Mouse (Mus musculus): ENCODE data around the gene Gm4778. TPM values are rescaled to one million over a fixed set of nuclear protein-coding genes. Genes with fewer than 3 reads are reported as not detected.
A peak's percentile ranks its signal among the peaks of the same experiment; 100 is the strongest.
"Not testable (repeated sequence)": the region's sequence is repeated elsewhere in the genome, so short reads cannot be mapped to it uniquely, and the experiment has no call there.

The Gm4778 gene
- polyA plus RNA-seq (2015; fragmentation: Nextera tagmentation; extraction: Ambion mirVana): not detected in 2 replicates

GRCm38 (mm10) chr3:94263736-94264135 lies at the start of gene Gm4778:
TSS of gene Gm4778 (plus strand) at chr3:94264036.
- not testable (repeated sequence) for ATAC-seq (replicated peaks; ENCODE audit: low FRiP score); H3K27me3 ChIP-seq; H3K4me1 ChIP-seq; H3K27ac ChIP-seq; H3K9me3 ChIP-seq (replicated peaks); H3K9ac ChIP-seq; H3K4me3 ChIP-seq (replicated peaks); H3K4me2 ChIP-seq; H3K36me3 ChIP-seq
- 88% methylated on average over 1 of the region's 1 CpGs for WGBS

- H3K9ac ChIP-seq: no peak overlapping the region
- WGBS: 45% methylated on average over 6 of the region's 6 CpGs
- no peaks in the 10 kb centered on the region for H3K27me3 ChIP-seq
- H3K9me3 ChIP-seq (replicated peaks): no peaks in the 10 kb centered on the region
- no peak overlapping the region for H3K4me3 ChIP-seq (replicated peaks)
- H3K4me2 ChIP-seq: no peak overlapping the region
- no peaks in the 10 kb centered on the region for H3K36me3 ChIP-seq
- H3K27ac ChIP-seq: no peak overlapping the region
- no peaks in the 10 kb centered on the region for H3K4me1 ChIP-seq
- ATAC-seq (replicated peaks; ENCODE audit: low FRiP score): no peak
These were observed 3.2 kb upstream of the Gm4778 start for GRCm38 (mm10) chr3:94260598-94260997.

GRCm38 (mm10) chr3:94275991-94276390 lies 12.2 kb downstream of the Gm4778 start:
- no peak overlapping the region for H3K4me3 ChIP-seq (replicated peaks)
- H3K4me1 ChIP-seq: no peaks in the 10 kb centered on the region
- no peak overlapping the region for H3K9ac ChIP-seq
- 82% methylated on average over 11 of the region's 11 CpGs for WGBS
- H3K27ac ChIP-seq: no peak overlapping the region
- H3K36me3 ChIP-seq: no peaks in the 10 kb centered on the region
- H3K9me3 ChIP-seq (replicated peaks): no peaks in the 10 kb centered on the region
- H3K27me3 ChIP-seq: no peaks in the 10 kb centered on the region
- H3K4me2 ChIP-seq: no peak overlapping the region
- ATAC-seq (replicated peaks; ENCODE audit: low FRiP score): no peak

- H3K4me3 ChIP-seq (replicated peaks): no peak overlapping the region
- ATAC-seq (replicated peaks; ENCODE audit: low FRiP score): no peak
- no peak overlapping the region for H3K9ac ChIP-seq
- H3K4me2 ChIP-seq: no peak overlapping the region
- H3K36me3 ChIP-seq: no peaks in the 10 kb centered on the region
- H3K27me3 ChIP-seq: no peaks in the 10 kb centered on the region
- H3K4me1 ChIP-seq: 0 out of 2 replicates have a peak, but pooled peaks cover 4% of the 10 kb centered on the region
- 72% methylated on average over 1 of the region's 1 CpGs for WGBS
- H3K9me3 ChIP-seq (replicated peaks): no peaks in the 10 kb centered on the region
- H3K27ac ChIP-seq: no peak overlapping the region
These were observed 41.6 kb downstream of the Gm4778 start for GRCm38 (mm10) chr3:94305457-94305856.

GRCm38 (mm10) chr3:94306975-94307374 lies 43.1 kb downstream of the Gm4778 start:
- Histone ChIP-seq H3K27ac (no peak overlapping the region), H3K27me3 (no peaks in the 10 kb centered on the region), H3K4me1 (peaks cover 9% of the 10 kb centered on the region; the same call in 1 of the 2 replicates), H3K4me3 (replicated peaks) (no peak overlapping the region), H3K9ac (no peak overlapping the region), H3K9me3 (replicated peaks) (no peaks in the 10 kb centered on the region), H3K36me3 (no peaks in the 10 kb centered on the region), H3K4me2 (no peak overlapping the region)
- ATAC-seq (replicated peaks; ENCODE audit: low FRiP score): no peak

DNA sequence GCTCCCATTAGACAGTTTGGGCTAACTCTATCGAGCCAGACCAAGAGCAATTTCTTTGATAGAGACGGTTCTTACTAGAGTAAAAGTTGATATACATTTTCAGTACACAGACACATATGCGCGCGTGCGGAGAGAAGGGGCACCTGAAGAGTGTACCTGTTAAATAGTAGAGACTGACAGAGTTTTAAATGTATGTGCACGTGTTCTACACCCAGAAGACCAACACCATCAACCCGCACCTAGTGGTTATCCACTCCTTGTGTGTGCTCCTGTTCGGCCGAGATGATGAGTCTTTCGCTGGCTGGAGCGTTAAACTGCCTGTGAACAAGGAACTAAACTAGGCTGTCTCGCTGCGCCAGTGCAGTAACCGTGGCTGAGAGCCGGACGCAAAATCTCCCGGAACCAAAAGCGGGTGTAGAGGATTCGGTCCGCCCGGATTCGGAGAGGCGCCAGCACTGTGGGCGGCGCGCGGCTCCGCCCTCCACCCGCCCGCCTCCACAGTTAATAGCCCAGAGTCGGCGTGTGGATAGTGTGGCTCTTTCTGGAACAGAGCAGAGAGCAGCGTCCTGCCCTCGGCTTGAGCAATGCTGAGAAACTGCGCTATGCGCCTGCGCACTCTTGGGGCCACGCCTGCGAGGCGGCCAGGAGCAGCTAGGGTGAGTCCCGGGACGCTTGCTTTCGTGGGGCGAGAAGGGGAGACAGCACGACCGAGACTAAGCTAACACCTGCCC lies 46.0 kb downstream of the Gm4778 start, which contains the start of gene Them4:
Gene Them4, plus strand, starts transcription at position 457 of the 731 bp plus-strand sequence.
- 2% methylated on average over 47 of the region's 47 CpGs for WGBS
- Histone ChIP-seq H3K27me3 (no peaks in the 10 kb centered on the region), H3K4me1 (peaks cover 9% of the 10 kb centered on the region; the same call in 1 of the 2 replicates), H3K9me3 (replicated peaks) (no peaks in the 10 kb centered on the region), H3K36me3 (no peaks in the 10 kb centered on the region), H3K4me2 (peak within 1 kb of the TSS; percentile 78), H3K27ac (peak within 1 kb of the TSS; percentile 91), H3K9ac (peak within 1 kb of the TSS; percentile 65), H3K4me3 (replicated peaks) (peak within 1 kb of the TSS; percentile 66)
- peak; percentile 100 for ATAC-seq (replicated peaks; ENCODE audit: low FRiP score)

GRCm38 (mm10) chr3:94310491-94310890 lies 46.7 kb downstream of the Gm4778 start:
- H3K36me3 ChIP-seq: no peaks in the 10 kb centered on the region
- H3K4me3 ChIP-seq (replicated peaks): peak overlapping the region; percentile 66
- 50% methylated on average over 7 of the region's 7 CpGs for WGBS
- H3K27ac ChIP-seq: peak overlapping the region; percentile 91
- no peaks in the 10 kb centered on the region for H3K27me3 ChIP-seq
- H3K9me3 ChIP-seq (replicated peaks): no peaks in the 10 kb centered on the region
- no peak for ATAC-seq (replicated peaks; ENCODE audit: low FRiP score)
- H3K9ac ChIP-seq: peak overlapping the region; percentile 65
- H3K4me2 ChIP-seq: peak overlapping the region; percentile 78
- peaks cover 9% of the 10 kb centered on the region; the same call in 1 of the 2 replicates for H3K4me1 ChIP-seq

DNA sequence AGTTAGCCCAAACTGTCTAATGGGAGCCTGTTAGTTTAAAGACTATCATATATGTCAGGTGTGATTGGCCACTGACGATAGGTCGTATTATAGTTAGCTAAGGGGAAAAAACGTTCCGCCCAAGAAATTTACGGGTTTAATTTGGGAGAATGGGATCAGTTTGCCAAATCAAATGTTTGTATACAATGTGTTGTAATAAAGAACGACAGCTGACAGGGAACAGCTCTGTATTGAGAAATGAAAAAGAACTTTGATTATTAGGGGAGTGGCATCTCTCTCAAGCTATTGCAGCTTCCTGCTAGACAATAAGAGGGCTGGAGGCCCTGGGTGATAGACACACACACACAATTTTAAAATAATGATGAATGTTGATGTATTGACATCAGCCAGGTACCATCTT lies 47.1 kb downstream of the Gm4778 start:
- Histone ChIP-seq H3K4me1 (peaks cover 9% of the 10 kb centered on the region; the same call in 1 of the 2 replicates), H3K36me3 (no peaks in the 10 kb centered on the region), H3K4me3 (replicated peaks) (peak overlapping the region; percentile 66), H3K9me3 (replicated peaks) (no peaks in the 10 kb centered on the region), H3K27me3 (no peaks in the 10 kb centered on the region), H3K9ac (no peak overlapping the region), H3K27ac (no peak overlapping the region), H3K4me2 (peak overlapping the region; percentile 78)
- no peak for ATAC-seq (replicated peaks; ENCODE audit: low FRiP score)
- WGBS: 75% methylated on average over 6 of the region's 6 CpGs

GRCm38 (mm10) chr3:94311376-94311775 lies 47.5 kb downstream of the Gm4778 start:
- Histone ChIP-seq H3K27me3 (no peaks in the 10 kb centered on the region), H3K4me3 (replicated peaks) (peak overlapping the region; percentile 66; the same call in 1 of the 2 replicates), H3K4me1 (peaks cover 9% of the 10 kb centered on the region; the same call in 1 of the 2 replicates), H3K9ac (no peak overlapping the region), H3K4me2 (peak overlapping the region; percentile 78), H3K9me3 (replicated peaks) (no peaks in the 10 kb centered on the region), H3K36me3 (no peaks in the 10 kb centered on the region), H3K27ac (no peak overlapping the region)
- 82% methylated on average over 4 of the region's 4 CpGs for whole genome bisulfite sequencing
- no peak for ATAC-seq (replicated peaks; ENCODE audit: low FRiP score)

Other genes with a start within 250 kb of the Gm4778 start
- not detected in 2 replicates for gene Gm9125, start 209.2 kb upstream of the Gm4778 start, polyA plus RNA-seq (2015; fragmentation: Nextera tagmentation; extraction: Ambion mirVana)
- gene Gm10697, start 191.4 kb upstream of the Gm4778 start, polyA plus RNA-seq (2015; fragmentation: Nextera tagmentation; extraction: Ambion mirVana): not detected in 2 replicates
- gene Gm10696, start 85.8 kb upstream of the Gm4778 start, polyA plus RNA-seq (2015; fragmentation: Nextera tagmentation; extraction: Ambion mirVana): not detected in 2 replicates
- gene Gm5286, start 67.3 kb upstream of the Gm4778 start, polyA plus RNA-seq (2015; fragmentation: Nextera tagmentation; extraction: Ambion mirVana): not detected in 2 replicates
- 11.9 and 12.2 TPM in 2 replicates for gene Them4, start 46.1 kb downstream of the Gm4778 start, polyA plus RNA-seq (2015; fragmentation: Nextera tagmentation; extraction: Ambion mirVana)
- 1.3 TPM in 1 of 2 replicates, not detected in the other for gene Them5, start 78.1 kb downstream of the Gm4778 start, polyA plus RNA-seq (2015; fragmentation: Nextera tagmentation; extraction: Ambion mirVana)
- 0.40 and 0.59 TPM in 2 replicates for gene C2cd4d, start 98.4 kb downstream of the Gm4778 start, polyA plus RNA-seq (2015; fragmentation: Nextera tagmentation; extraction: Ambion mirVana)
- 8.6 and 9.6 TPM in 2 replicates for gene Rorc, start 108.8 kb downstream of the Gm4778 start, polyA plus RNA-seq (2015; fragmentation: Nextera tagmentation; extraction: Ambion mirVana)
- 0.17 and 0.32 TPM in 2 replicates for gene Lingo4, start 134.5 kb downstream of the Gm4778 start, polyA plus RNA-seq (2015; fragmentation: Nextera tagmentation; extraction: Ambion mirVana)
- 12.0 and 15.5 TPM in 2 replicates for gene Tdrkh, start 149.2 kb downstream of the Gm4778 start, polyA plus RNA-seq (2015; fragmentation: Nextera tagmentation; extraction: Ambion mirVana)
- 68.4 and 70.4 TPM in 2 replicates for gene Mrpl9, start 179.3 kb downstream of the Gm4778 start, polyA plus RNA-seq (2015; fragmentation: Nextera tagmentation; extraction: Ambion mirVana)
- gene Oaz3, start 179.9 kb downstream of the Gm4778 start, polyA plus RNA-seq (2015; fragmentation: Nextera tagmentation; extraction: Ambion mirVana): 0.45 and 0.84 TPM in 2 replicates
- gene Celf3, start 214.3 kb downstream of the Gm4778 start, polyA plus RNA-seq (2015; fragmentation: Nextera tagmentation; extraction: Ambion mirVana): 2.5 and 5.5 TPM in 2 replicates
- gene Riiad1, start 216.3 kb downstream of the Gm4778 start, polyA plus RNA-seq (2015; fragmentation: Nextera tagmentation; extraction: Ambion mirVana): 1.2 and 2.3 TPM in 2 replicates